Mouse (Mus musculus) cerebellum, adult 11 months (tissue): ENCODE measurements at regions not wholly inside any gene's neighbourhood (a gene's known extent, or its start where the extent isn't known, plus 50 kb on each side); places are given as distances from the start of the nearest gene placed in this dataset.
A peak's percentile ranks its signal among the peaks of the same experiment; 100 is the strongest.

ENCODE experiments used
- DNase-seq: peaks from one replicate; pipeline ENCODE4 v3.0.0; 2022

DNA sequence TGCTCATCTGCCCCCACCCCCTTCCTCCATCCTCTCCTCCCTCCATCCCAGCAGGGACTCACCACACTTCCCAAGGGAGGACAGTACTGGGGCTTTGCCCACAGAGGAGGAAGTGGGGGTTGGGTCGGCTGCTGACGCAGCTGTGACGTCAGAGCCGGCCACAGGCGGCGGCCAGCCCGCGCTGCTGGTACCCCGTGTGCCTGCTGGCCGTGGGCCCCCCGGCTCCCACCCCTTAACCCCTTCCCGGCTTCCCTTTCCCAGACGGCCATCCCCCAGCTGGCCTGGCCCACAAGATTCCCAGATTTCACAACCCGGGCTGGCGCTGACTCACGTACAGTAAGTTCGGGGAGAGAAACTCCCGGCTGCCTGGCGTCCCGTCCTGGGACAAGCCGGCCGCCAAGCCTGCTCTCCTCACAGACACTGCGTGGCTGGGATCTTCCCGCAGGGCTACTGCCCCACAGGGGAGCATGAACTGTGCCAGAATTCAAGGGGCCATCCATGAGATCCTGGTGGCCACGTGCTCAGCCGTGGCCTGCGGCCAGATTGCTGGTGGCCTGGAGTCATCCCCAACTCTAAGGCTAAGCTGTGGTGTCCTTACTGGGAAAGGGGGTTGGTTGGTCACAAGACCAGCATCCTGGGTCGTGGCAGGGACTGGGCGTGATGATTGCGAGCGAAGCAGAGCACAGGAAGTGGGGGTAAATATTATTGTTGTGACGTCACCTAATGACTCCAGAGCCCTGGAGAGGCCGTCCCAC, 87.9 kb upstream of the Tmem189 start:
- no peak for DNase-seq

DNA sequence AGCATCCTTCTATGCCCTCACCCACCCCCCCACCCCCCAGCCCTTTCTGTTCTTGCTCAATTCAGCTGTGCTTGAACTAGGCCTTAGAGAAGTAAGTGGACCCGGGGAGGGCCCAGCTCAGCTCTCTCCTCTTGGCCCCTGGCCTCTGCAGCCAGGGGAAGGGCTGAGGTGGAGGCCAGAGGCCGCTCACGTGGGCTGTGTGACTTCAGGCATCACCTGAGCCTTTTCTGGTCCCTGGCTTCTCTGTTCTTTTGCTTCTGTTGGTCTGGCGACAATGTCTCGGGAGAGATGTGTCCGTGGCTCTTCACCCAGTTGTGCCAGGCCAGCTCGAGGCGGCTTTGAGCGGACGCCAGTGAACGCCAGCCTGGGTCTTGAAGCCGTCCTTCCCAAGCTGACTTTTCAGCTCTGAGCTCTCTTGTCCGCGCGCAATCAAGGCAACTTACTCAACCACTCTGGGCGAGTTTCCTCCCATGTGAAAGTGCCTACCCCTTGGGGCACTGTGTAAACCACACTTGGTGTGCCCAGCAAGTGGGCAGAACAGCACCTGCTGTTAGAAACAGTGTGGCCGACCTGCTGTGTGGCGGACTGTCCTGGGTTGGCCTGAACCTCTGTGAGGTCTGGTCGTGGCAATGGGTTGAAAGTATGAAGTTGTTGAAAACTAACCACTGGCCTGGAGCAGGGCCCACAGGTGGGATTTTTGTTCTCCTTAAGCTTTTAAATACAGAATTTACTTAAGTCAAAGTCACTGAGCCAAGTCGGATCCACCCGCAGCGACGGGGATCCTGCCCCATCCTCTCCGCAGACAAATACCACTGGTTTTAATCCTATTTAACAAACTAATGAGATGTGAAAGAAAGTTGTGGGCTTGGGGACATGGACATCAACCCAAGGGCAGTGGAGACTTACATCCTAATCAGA, 86.9 kb upstream of the Tmem189 start:
- no peak for DNase-seq

DNA sequence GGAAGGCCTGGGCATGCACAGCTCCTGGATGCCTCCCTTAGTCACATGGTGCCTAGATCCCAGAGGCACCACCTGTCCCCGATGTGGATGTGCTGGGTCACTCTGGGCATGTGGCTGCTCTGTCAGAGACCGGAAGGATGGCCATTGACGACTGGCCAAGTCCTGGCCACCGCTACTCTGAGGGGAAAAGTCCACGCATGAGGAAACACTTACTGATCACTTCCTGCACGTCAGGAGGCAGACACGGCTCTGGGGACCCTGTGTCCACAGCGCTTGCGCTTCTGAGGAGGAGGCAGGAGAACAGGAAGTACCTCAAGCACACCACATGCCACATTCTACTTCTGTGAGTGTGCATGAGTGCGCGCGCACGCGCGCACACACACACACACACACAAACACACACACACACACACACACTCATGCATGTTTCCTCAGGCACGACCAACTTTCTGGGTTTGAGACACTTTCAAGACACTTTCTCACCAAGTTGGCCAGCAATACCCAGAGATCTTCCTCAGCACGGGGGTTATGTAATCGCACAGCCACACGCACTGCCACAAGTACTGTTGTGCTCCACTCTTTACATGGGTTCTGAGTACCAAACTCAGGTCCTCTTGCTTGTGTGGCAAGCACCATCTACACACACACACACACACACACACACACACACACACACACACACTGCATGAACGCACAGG, 85.7 kb upstream of the Tmem189 start:
- no peak for DNase-seq

DNA sequence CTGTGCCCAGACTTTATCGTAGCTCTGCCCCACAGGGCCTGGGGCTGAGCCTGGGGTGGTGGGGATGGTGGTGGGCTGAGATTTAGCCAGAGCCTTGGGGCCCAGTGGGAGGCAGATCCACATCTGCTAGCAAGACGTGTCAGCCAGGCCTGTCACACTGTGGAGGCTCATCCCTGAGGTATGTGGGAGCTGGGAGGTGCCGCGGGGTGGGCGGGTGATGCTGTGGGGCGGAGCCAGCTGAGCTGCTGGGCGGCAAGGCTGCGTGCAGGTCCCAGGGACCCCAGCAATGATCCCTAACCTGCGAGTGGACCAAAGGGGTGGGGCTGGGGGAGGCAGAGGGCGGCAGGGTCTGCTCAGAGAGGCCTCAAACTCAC, 85.2 kb upstream of the Tmem189 start:
- DNase-seq: no peak

DNA sequence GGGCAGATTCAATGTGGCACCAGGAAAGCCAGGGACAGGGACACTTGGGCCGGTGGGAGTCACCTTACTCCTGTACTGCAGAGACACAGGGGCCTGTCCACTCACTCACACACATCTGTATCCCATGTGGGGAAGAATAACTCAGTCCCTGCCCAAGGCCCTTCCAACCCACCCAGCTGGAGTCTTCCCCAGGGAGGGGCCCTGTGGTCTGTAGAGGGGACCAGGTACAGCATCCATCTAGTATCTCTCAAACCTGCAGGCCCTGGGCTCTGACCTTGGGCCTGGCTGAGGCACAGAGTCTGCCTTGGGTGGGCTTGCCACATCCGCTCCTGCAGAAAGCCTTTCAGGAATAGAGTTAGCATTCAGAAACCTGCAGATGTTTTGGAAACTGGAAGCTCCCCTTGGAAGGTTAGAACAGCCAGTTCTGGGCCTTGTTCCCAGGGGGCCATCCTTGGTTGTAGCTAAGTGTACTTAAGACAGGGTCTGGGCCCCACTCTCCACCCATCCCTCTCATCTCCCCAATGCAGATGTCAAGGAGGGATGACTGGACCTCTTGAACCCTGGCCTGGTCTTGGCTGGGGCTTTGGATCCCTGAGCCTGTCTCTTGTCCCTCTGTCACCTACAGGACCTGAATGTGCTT, 84.7 kb upstream of the Tmem189 start:
- DNase-seq: no peak

DNA sequence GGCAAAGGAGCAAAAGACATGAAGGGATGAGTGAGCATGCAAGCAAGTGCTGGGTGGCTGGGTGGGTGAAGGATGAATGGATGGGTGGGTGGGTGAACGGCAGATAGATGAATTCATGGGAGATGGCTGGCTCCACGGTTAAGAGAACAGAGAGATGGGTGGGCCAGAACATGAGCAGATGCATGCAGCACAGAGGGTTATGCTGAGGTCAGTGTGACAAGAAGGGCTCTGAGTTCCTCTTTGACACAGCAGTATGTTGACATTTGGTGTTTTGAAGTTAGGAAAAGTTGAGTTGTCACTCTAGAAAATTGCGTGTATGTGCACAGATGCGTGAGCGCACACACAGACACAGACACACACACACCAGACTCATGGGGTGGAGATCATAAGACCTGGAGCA, 83.2 kb upstream of the Tmem189 start:
- DNase-seq: no peak

DNA sequence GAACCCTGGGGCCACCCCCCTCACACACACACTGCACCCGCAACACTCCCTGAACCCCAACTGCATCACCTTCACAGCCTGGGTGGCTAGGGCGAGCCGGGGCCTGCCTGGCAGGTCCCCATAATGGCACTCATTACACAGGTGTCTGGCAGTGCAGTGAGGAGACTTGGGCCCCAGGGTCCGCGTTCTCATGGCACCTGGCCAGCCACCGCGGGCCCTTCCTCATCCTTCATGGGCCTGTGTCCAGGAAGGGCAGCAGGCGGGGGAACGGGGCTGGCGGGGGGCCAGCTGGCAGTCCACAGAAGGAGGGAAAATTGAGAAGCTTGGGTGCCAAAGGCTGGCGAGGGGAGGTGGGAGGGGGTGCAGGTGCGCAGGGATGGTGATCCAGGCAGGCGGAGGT, 78.3 kb upstream of the Tmem189 start:
- DNase-seq: no peak

DNA sequence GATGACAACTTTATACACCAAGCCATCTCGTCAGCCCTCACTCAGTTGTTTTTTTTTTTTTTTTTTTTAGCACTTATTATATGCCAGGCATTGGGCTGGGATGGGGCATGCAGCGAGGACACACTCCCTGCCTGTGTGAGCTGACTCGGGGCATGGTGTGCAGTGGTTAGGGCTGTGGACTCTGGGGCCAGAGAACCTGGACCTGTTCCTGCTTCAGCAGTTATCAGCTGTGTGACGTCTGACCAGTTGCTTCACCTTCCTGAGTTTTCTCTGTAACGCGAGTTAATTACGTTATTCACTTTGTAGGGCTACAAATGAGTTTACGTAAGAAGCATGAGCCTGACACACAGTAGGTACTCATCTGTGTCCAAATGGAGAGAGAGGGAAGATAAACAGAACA, 77.7 kb upstream of the Tmem189 start:
- no peak for DNase-seq

DNA sequence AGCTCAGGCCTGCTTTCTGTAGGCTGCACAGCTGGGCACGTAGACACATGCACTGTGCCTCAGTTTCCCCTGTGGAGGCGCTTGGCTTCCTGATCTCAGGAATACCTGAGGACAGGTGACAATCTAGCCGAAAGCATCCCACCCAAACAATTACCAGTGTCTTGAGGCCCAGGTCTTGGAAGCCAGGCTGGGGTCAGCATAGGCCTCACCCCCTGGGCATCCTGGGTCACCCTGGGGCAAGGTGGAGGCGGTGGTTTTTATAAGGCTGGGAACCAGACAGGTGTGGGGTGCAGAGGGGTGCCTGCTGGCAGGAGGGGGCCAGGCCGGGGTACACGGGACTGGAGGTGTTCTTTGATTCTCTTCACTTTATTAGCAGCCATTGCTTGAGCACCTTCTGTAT, 76.2 kb upstream of the Tmem189 start:
- no peak for DNase-seq

DNA sequence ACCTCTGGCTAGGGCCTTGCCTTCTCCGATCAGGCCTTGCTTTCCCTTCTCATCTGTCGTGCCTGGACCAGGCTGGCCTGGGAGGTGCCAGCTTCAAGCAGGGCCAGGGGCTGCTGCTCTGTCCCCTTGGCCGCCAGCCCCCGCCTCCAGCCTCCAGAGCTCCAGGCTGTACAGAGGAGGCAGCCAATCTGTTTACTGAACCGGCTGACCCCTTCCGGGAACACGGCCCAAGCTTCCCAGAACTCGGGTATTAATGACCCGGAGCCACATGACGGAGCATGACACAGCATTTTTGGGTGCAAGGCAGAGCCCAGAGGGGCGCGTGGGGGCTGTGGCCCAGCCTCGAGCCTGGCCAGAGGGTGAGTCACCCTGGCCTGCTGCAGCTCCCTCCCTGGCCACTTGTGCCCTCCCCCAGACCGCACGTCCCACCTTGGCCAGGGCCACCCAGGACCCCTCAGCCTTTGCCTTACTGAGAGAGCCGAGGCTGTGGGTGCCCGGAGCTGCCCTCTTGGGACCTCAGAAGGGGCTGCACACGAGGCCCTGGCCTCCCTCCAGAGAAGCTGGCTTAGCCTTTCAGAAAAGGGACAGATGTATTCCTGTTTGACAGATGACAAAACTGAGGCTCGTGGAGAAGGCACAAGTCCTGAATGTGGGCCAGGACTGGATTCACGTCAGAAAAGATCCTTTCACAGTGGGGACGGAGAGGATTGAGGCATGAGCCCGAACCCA, 75.6 kb upstream of the Tmem189 start:
- peak; percentile 15 for DNase-seq

DNA sequence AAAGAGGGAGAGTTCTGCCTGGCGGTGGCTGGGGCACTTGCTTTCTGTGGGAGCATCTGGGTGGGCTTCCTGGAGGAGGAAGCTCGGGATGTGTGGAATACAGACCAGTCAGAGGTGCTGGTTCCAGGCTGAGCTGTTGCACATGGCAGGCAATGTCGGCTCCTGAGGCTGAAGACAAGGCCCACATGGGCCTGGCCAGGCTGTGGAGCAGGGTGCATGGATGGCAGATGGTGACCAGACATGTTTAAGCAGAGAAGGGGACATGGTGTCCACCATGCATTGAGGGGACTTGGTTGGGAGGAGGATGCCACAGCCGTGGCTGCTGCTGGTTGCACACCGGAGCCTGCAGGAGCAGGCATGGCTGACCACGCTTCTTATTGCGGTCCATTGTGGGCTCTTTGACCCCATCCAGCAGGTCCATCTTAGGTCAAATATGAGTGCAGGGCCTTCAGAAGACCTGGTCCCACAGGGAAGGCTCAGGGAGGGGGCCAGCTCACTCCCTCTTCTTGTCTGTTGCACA, 74.3 kb upstream of the Tmem189 start:
- no peak for DNase-seq

DNA sequence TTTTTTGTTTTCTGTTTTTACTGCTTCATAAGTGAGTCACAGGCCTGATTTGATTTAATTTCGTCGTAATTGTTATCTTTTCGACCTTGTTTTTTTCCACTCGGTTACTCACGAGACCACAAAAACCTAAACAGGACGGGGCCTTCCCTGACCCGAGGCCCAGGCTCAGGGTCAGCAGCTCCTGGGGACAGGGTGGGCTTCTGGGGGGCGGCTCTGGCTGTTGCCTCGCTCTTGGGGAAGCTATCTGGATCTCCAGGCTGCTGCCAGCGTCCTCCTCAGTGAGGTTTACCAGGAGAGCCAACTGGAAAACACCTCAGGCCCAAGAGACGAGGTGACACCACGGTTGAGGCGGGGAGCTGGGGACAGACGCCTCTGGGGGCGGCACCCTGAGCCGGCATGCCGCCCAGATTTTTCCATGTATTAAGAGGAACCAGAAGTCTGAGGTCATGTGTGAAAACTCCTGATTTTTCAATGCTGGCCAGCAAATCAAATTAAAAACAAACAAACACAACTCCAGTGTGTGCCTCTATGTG, 71.8 kb upstream of the Tmem189 start:
- DNase-seq: no peak

DNA sequence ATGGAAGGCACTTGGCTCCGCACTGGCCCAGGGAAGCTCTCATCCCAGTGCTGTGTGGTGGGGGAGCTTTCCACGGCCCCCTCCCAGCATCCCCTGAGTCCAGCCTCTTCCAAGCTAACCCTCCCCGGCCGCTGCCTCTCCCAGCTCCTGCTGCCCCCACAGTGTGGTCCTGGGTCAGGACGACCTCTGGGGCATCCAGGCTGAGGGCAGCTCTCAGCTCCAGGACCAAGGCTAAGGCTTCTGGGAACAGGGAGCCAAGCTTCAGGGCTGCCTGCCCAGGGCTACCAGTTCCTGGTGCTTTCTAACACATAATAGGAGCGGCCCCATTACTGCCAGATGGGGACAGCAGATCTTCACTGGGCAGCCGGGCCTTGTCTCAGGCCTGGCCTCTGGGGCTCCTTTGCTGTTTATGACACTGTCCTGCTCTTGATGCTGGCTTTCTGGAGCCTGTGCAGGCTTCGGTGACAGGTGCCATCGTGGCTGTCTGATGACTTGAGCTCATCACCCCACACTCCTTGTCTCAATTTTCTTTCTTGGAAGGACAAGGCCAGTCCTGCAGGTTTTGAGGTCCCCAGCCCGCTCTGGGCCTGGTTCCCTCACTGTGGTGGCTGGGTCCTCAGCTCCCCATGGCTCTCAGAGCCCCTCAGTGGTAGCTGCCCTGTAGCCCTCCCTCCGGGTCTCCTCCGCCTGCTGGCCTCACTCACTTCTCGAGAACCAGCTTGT, 71.2 kb upstream of the Tmem189 start:
- DNase-seq: no peak

DNA sequence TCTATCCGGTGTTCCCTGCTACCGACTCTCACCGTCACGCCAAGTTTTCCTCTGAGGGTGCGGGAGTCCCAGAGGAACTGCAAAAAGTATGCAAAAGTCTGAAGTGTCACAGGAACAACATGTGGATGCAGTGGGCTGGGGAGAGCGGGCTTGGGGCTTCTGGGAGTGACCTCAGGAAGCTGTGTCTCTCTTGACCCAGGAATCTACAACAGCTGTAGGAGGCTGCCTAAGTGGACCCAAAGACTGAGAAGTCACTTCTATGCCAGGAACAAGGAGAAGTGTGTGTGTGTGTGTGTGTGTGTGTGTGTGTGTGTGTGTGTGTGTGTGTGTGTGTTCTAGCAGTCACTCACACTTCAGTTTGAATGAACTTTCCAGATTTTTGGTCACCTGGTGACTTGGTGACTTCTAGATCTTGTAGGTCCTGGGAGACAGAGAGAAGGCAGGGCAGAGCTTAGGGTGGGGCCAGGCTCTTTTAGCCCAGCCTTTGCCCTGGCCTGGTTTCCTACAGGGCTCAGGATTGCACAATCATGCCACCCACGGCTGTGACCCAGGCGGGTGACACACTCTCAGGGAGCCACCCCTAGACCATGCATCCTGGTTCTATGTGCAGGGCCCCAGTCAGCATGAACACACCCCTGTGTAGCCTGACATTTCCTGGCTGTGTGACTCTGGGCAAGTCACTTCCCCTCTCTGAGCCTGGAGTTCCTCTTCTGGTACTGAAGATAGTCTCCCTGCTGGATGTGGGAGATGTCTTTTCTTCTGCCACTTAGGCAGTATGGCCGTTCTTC, 70.2 kb upstream of the Tmem189 start:
- DNase-seq: no peak

DNA sequence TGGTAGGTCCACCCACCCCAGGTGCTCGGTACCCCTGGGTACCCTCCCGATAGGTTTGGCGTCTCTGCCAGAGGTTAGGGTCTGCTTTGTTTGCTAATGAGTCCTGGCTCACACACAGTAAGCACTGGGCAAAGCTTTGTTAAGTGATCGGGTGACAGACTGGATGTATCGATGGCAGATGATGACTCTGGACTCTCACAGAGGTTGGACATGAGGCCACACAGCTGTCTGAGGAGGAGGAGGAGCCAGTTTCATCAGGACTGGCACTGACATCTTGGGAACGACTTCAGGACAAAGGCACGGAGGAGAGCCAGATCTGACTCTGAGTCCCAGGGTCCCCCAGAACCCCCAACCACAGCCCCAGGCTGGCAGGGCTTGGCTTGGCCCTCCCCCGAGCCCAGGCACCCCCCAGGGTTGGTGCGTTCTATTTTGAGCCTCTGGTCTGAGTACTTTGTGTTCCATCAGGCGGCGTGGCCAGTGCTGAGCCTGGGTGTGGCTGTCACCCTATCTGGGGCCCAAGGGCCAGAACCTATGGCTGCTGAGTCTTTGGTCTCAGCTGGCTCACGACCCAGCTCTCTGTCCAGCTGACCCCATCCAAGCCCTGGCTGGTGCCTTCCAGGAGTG, 67.6 kb upstream of the Tmem189 start:
- DNase-seq: no peak

DNA sequence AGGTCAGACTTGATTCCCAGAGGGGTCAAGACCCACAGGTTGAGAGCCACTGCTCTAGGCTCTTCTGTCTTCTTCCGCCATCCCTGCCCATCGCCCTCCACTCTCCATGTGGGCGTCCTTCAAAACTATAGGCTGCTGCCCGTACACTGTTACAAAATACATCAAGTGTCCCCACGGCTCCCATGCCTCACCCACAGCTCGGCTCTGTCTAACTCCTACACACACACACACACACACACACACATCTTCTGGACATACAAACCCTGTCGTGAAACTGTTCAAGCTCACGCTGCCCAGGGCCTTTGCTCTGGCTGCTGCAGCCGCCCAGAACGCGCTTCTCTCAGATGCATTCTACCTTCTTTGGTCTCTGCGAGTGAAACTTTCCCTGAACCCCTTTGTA, 67.1 kb upstream of the Tmem189 start:
- DNase-seq: no peak

DNA sequence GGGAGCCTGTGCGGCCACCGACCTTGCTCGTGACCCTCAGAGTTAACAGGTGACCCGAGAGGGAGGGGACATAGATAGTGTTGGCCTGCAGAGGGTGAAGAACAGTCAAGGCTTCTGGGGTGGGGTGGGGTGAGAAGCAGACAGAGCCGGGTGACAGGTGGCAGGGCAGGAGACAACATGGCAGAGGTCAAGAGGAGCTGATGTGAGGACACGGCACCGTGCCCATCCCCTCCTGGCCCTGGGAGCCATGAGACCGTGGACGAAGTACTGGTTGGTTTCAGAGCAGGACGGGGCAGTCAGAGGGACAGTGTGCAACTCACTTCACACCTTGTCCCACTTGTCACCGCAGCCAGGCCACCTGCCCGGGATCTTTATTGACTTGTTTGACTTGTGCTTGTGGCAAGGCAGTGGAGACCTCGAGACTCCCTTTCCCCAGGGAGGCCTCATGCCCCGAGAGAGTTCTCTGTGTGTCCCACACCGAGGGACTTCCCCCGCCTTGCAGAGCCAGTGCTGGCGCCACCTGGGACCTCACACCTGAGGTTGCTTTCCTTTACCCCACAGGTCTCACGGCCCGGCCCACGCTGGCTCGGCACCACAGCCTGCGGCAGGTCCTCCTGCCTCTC, 65.4 kb upstream of the Tmem189 start:
- no peak for DNase-seq

DNA sequence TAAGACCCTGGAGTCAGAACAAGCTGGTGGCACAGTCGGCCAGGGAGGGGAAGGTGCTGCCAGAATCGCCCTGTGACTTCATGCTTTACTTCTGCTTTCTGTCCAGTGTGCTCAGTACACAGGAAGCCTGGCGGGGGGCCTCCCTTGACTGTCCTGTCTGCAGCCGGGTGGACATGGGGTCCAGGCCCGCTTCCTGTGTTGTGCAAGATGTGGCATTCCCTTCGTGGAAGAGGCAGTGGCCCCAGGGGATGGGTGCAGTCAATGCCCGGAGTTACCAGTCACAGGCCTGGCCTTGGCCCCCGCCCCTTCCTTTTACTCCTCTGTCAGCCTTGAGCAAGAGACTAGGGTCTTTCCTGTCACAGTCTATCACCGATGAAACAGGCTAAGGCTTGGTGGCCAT, 64.3 kb upstream of the Tmem189 start:
- no peak for DNase-seq

DNA sequence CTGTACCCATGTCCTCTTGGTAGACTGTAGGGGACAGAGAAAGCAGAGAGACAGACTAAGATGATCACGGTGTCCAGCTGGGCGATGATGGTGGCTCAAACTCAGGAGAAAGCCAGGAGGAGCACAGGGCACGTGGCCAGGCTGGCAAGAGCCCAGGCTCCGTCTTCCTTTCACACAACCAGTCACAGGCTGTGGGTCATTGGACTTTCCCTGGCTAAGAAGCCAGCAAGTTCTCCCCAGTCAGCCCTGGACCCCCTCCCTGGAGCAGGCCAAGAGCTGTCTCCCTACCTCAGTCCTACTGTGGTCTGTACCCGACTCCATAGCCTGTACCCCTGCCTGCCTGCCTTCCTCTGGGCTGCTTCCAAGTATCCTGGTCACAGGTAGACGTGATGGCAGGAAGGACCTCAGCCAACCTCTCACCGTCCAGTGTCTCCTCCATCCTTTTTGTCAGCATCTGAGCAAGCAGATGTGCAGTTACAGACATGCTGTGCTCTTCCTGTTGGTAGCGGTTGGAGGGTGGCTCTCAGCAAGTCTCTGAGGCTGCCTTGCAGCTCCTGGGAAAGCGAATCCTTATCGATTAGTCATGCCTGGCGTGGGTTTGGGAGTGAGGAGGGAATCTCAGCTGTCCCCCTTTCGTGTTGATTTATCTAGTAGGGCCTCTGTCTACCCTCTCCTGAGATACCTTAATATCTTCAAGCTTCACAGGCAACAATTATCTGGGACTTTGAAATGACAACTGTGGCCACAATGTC, 63.4 kb upstream of the Tmem189 start:
- DNase-seq: no peak
